Mouse (Mus musculus) limb, embryonic 13.5 days (tissue): Measurements from ENCODE around the gene Myl6. TPM values are rescaled to one million over a fixed set of nuclear protein-coding genes. Genes with fewer than 3 reads are reported as not detected.

Source experiments
- ATAC-seq: fragments of 200-750 bp; cut with Nextera tagmentation; 2 replicates; pipeline ENCODE4 v1.8.0; 2017; ENCODE audit warnings: low read depth, moderate number of reproducible peaks, moderate TSS enrichment; ENCODE audit not compliant: low FRiP score
- H3K27ac ChIP-seq: fragments of 300-500 bp; sonication (generic); 2 replicates; pipeline ENCODE4 v1.5.1; 2015; ENCODE audit warnings: inconsistent platforms, mild to moderate bottlenecking, moderate library complexity
- H3K27me3 ChIP-seq: fragments of 300-500 bp; sonication (generic); 2 replicates; pipeline ENCODE4 v1.6.1; 2015; ENCODE audit warnings: mild to moderate bottlenecking, inconsistent platforms
- H3K36me3 ChIP-seq: fragments of 300-500 bp; sonication (generic); 2 replicates; pipeline ENCODE4 v1.6.1; 2015; ENCODE audit warnings: inconsistent platforms, mild to moderate bottlenecking, moderate library complexity
- H3K4me1 ChIP-seq: fragments of 300-500 bp; sonication (generic); 2 replicates; pipeline ENCODE4 v1.6.1; 2015; ENCODE audit warnings: inconsistent platforms
- H3K4me2 ChIP-seq: fragments of 300-500 bp; sonication (generic); replicated peaks from 2 replicates; pipeline ENCODE4 v1.6.1; 2015; ENCODE audit warnings: inconsistent platforms, mild to moderate bottlenecking, moderate library complexity
- H3K4me3 ChIP-seq: fragments of 300-500 bp; sonication (generic); 2 replicates; pipeline ENCODE4 v1.5.1; 2015; ENCODE audit warnings: moderate library complexity, mild to moderate bottlenecking, inconsistent platforms
- H3K9ac ChIP-seq: fragments of 300-500 bp; sonication (generic); 2 replicates; pipeline ENCODE4 v1.6.1; 2015; ENCODE audit warnings: mild to moderate bottlenecking, inconsistent platforms
- H3K9me3 ChIP-seq: fragments of 300-500 bp; sonication (generic); 2 replicates; pipeline ENCODE4 v1.6.1; 2016; ENCODE audit warnings: inconsistent platforms
- WGBS: fragments of 180-500 bp; shearing (Covaris S2); methylation state at CpG from one replicate; pipeline ENCODE4 v1.1.7; 2015; 5-methylcytosine and 5-hydroxymethylcytosine counted together
- polyA plus RNA-seq: library from polyadenylated mRNA; unstranded; fragments of >200 nt; fragmentation: Nextera tagmentation; extraction: Ambion mirVana; gene quantifications from 2 replicates; pipeline ENCODE4 v1.2.1, GENCODE M21; 2015

Myl6 gene
- polyA plus RNA-seq, 1 experiment from 2014 or later, result 1,077 TPM

DNA sequence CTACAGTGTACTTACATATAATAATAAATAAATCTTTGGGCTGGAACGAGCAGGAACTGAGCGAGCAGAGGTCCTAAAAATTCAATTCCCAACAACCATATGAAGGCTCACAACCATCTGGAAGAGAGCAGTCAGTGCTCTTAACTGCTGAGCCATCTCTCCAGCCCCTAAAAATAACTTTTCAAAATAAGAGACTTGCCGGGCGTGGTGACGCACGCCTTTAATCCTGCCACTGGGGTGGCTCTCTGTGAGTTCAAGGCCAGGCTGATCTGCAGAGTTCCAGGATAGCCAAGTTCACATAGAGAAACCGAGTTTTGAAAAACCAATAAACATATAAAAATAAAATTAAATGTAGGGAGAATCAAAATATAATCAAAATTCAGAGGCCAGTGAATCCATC is 7.6 kb downstream of the Myl6 start:
- no peak overlapping the region for H3K27ac ChIP-seq
- H3K4me3 ChIP-seq, result no peak overlapping the region
- ATAC-seq, result no peak
- no peaks in the 10 kb centered on the region for H3K27me3 ChIP-seq
- H3K36me3 ChIP-seq, result peaks cover 94% of the 10 kb centered on the region
- no peaks in the 10 kb centered on the region for H3K9me3 ChIP-seq
- H3K4me2 ChIP-seq, result no peak overlapping the region
- peaks cover 18% of the 10 kb centered on the region for H3K4me1 ChIP-seq
- WGBS, result 90% methylated on average over 7 of the region's 7 CpGs
- H3K9ac ChIP-seq, result no peak overlapping the region

DNA sequence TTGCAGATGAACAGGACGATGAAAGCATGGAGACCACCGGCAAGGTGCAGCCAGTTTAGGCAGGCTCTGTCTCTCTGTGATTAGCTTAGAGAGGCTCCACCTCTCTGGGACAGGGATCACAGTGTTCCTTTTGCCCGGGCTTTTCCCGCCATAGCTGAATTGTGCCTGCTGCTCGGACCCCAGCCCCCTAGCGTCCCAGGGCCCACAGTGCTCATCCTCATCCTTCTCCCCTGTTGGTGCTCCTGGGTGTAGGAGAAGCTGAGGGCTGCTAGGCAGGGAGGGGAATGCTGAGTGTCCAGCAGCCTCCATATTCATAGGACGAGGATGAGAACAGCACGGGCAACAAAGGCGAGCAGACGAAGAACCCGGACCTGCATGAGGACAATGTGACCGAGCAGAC is 19.6 kb downstream of the Myl6 start:
- Histone ChIP-seq H3K4me2 (no peak overlapping the region), H3K36me3 (peaks cover 93% of the 10 kb centered on the region), H3K27me3 (no peaks in the 10 kb centered on the region), H3K27ac (no peak overlapping the region), H3K9ac (no peak overlapping the region), H3K9me3 (no peaks in the 10 kb centered on the region), H3K4me1 (no peaks in the 10 kb centered on the region), H3K4me3 (no peak overlapping the region)
- 91% methylated on average over 11 of the region's 12 CpGs for WGBS
- ATAC-seq, result no peak

DNA sequence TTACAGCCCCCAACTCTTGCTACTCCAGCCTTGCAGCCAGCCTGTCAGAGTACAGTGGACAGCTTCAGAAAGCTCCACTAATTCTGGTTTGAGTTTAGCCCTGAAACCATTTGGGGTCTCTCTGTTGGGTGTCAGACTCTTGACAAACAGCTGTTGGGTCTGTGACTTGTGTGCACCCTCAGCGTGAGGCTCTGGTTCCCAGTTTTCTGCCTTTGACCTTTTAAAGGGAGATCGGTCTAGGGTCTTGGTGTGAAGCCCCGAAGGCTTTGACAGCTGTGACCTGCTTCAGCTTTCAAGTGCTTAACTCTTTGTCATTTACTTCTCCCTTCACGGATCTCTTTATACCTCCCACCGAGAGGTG is 33.7 kb downstream of the Myl6 start:
- Histone ChIP-seq H3K4me2 (peak overlapping the region; percentile 85), H3K4me3 (peak overlapping the region; percentile 93), H3K27ac (peak overlapping the region; percentile 94; the same call in 1 of the 2 replicates), H3K4me1 (peaks cover 11% of the 10 kb centered on the region), H3K27me3 (no peaks in the 10 kb centered on the region), H3K9ac (peak overlapping the region; percentile 97), H3K36me3 (peaks cover 43% of the 10 kb centered on the region), H3K9me3 (no peaks in the 10 kb centered on the region)
- ATAC-seq, result no peak
- under 1% methylated on average over 5 of the region's 5 CpGs for WGBS

DNA sequence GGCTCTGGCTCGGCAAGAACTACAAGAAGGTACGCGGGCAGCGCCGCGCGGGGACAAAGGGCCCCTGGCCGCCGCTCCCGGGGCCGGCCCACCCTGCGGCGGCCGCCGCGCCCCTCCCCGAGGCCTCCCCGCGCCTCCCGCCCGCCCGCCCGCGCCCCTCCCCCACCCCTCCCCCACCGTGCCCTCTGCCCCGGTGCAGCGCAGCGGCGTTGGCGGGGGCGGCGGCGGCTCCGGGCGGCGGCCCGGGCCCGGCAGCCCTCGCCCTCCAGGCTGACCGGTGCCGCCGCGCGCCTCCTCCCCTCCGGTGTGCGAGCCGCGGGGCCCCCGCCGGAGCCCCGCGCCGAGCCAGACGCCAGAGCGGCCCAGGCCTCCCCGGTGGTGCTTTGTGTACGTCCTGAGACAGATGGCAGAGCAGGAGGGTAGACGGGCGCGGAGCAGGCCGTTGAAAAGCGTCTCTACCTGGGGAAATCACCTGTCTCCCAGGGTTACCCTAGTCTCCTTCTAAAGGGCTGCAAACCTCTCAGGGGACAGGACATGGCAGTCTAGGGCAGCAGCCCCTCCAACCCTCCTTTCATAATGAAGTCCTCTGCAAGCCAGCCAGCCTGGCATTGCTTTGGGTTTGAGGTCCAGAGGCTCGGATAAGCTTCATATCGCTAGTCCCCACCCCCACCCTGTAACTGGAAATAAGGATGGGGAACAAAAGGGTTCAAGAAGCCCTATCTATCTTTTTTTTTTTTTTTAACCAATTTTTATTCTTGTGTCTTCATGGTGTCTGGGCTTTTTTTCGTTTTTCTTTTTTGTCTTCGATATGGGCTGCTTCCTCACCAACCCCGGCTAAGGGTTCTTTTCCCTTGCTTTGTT is 34.3 kb downstream of the Myl6 start:
- peak; percentile 65 for ATAC-seq
- WGBS, result 1% methylated on average over 25 of the region's 67 CpGs

DNA sequence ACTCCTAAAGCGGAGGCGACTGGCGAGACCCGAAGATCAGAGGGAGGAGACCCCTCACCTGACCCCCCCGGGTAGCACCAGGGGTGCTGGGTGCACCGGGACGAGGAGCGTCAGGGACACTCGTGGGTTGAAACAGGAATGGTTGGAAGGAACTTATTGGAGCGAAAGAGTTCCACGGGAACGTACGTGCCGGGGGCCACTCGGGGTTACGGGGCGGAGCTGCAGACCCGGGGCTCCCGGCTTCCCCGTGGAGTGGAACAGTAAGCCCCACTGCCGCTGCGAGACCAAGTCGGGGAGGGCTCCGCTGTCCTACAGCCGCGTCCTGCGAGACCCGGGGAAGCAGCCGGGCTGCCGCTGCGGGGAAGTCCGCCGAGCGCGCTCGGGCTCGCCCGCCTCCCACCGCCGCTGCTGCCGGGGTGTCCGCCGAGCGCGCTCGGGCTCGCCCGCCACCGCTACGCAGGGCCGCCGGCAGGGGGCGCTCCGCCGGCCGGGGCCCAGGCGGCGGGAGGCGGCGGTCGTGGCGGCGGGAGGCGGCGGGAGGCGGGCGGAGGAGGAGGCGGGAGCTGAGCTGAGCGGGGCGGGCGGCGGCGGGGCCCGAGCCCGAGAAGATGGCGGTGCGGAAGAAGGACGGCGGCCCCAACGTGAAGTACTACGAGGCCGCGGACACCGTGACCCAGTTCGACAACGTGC is 35.1 kb downstream of the Myl6 start, which contains the start of gene Smarcc2:
Gene Smarcc2 (plus strand): TSS at position 530 of the 690 bp plus-strand sequence.
- Histone ChIP-seq H3K27ac (peak within 1 kb of the TSS; percentile 94), H3K27me3 (no peaks in the 10 kb centered on the region), H3K9ac (peak within 1 kb of the TSS; percentile 97), H3K36me3 (peaks cover 29% of the 10 kb centered on the region), H3K9me3 (no peaks in the 10 kb centered on the region), H3K4me1 (peaks cover 11% of the 10 kb centered on the region), H3K4me2 (peak within 1 kb of the TSS; percentile 85), H3K4me3 (peak within 1 kb of the TSS; percentile 93)
- peak; percentile 81 for ATAC-seq
- under 1% methylated on average over 75 of the region's 86 CpGs for WGBS

More for the DNA sequence above, 34.3 kb downstream of the Myl6 start:
- H3K9ac ChIP-seq, result peak overlapping the region; percentile 97
- peak overlapping the region; percentile 94 for H3K27ac ChIP-seq
- peaks cover 37% of the 10 kb centered on the region for H3K36me3 ChIP-seq
- no peaks in the 10 kb centered on the region for H3K9me3 ChIP-seq
- peak overlapping the region; percentile 85 for H3K4me2 ChIP-seq
- H3K4me1 ChIP-seq, result peaks cover 11% of the 10 kb centered on the region
- H3K27me3 ChIP-seq, result no peaks in the 10 kb centered on the region
- H3K4me3 ChIP-seq, result peak overlapping the region; percentile 93

DNA sequence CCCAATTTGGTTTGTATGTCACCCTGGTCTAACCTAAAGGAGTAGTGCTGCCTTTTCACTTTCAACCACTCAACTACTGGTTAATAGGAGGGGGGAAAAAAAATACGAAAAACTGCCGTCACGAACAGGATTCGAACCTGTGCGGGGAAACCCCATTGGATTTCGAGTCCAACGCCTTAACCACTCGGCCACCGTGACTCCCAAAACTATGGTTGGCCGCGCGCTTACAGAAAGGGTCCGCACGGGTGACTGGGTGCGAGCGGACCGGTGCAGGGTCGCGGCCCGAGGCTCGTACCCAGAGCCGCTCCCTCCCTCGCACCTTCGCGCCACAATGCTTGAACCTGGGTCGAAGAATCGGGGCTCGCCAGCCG is 35.6 kb downstream of the Myl6 start:
- H3K4me2 ChIP-seq, result peak overlapping the region; percentile 85
- no peaks in the 10 kb centered on the region for H3K27me3 ChIP-seq
- H3K36me3 ChIP-seq, result peaks cover 24% of the 10 kb centered on the region
- H3K4me1 ChIP-seq, result peaks cover 11% of the 10 kb centered on the region
- H3K9ac ChIP-seq, result peak overlapping the region; percentile 97
- WGBS, result under 1% methylated on average over 29 of the region's 29 CpGs
- H3K27ac ChIP-seq, result peak overlapping the region; percentile 94
- peak; percentile 55 for ATAC-seq
- no peaks in the 10 kb centered on the region for H3K9me3 ChIP-seq
- peak overlapping the region; percentile 93 for H3K4me3 ChIP-seq

DNA sequence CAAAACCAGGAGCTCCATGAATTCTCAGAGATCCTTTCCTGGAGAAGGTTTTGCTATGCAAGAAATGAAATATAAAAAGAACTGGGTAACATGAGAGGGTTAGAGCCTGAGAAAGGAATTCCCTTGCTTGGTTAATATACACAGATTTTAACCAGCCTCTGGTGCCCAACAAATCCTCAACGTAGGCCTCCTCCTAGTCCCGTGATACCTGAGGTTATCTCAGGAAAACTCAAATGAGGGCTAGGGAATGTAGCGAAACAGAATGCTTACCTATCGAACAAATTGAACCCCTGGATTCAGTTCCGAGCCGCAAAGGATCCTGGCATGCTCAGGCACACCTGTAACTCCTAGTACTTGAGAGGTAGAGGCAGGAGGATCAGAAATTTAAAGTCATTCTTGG is 36.3 kb downstream of the Myl6 start:
- H3K27ac ChIP-seq, result no peak overlapping the region
- H3K4me1 ChIP-seq, result peaks cover 11% of the 10 kb centered on the region
- H3K27me3 ChIP-seq, result no peaks in the 10 kb centered on the region
- ATAC-seq, result no peak
- peaks cover 17% of the 10 kb centered on the region for H3K36me3 ChIP-seq
- H3K4me2 ChIP-seq, result peak overlapping the region; percentile 85
- no peaks in the 10 kb centered on the region for H3K9me3 ChIP-seq
- no peak overlapping the region for H3K9ac ChIP-seq
- peak overlapping the region; percentile 93; the same call in 1 of the 2 replicates for H3K4me3 ChIP-seq
- WGBS, result 76% methylated on average over 6 of the region's 6 CpGs

DNA sequence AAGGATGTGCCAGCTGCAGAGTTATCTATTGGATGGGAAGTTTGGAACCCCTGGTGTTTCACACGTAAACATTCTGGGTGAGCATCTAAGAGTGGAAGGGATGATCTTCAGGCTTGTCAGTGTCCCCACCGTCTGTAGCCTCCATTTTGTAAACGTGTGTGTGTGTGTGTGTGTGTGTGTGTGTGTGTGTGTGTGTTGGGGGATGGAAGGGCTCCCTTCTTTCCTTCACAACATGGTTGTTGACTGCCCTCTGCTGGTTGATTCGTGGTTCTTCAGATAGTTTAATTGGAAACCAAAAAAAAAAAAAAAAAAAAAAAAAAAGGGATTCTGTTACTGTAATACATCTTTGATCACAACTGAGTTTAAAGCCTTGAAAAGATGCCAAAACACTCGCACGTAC is 38.7 kb downstream of the Myl6 start:
- H3K9ac ChIP-seq, result no peak overlapping the region
- H3K27me3 ChIP-seq, result no peaks in the 10 kb centered on the region
- H3K4me2 ChIP-seq, result peak overlapping the region; percentile 43
- H3K9me3 ChIP-seq, result no peaks in the 10 kb centered on the region
- H3K36me3 ChIP-seq, result no peaks in the 10 kb centered on the region
- no peak overlapping the region for H3K27ac ChIP-seq
- peaks cover 2% of the 10 kb centered on the region for H3K4me1 ChIP-seq
- 4% methylated on average over 6 of the region's 6 CpGs for WGBS
- ATAC-seq, result no peak
- peak overlapping the region; percentile 16; the same call in 1 of the 2 replicates for H3K4me3 ChIP-seq

DNA sequence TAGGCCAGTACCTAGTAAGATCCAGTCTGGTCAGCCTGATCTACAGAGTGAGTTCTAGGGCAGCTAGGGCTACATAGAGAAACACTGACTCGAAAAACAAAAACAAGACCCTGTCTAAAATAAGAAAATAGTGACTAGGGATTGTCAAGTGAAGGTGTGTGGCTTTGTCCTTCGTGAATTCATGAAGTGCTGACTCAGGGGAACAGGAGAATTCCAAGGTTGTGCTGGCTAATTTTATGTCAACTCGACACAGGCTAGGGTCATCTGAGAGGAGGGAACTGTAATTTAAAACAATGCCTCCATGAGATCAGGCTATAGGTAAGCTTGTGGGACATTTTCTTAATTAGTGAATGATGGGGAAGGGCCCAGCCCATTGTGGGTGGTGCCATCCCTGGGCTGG is 39.5 kb downstream of the Myl6 start:
- Histone ChIP-seq H3K9me3 (no peaks in the 10 kb centered on the region), H3K27ac (no peak overlapping the region), H3K9ac (no peak overlapping the region), H3K27me3 (no peaks in the 10 kb centered on the region), H3K36me3 (no peaks in the 10 kb centered on the region), H3K4me1 (no peaks in the 10 kb centered on the region), H3K4me3 (no peak overlapping the region), H3K4me2 (no peak overlapping the region)
- WGBS, result 76% methylated on average over 3 of the region's 3 CpGs
- no peak for ATAC-seq

DNA sequence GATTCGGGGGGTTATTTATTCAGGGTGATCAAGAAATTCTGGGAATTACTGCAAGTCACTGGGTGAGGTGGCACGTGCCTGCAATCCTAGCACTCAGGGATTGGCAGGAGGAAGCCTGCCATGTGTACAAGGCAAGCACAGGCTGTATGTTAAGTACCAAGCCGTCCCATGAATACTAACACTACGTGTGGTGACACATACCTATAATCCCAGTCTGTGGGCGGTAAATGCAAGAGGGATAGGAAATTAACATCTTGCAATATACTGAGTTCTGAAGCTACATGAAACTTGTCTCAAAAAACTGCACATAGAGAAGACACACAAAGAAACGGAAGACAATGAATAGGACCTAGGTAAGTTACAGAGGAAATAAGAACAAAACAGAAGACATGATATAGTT is 42.9 kb downstream of the Myl6 start:
- H3K27me3 ChIP-seq, result no peaks in the 10 kb centered on the region
- H3K4me3 ChIP-seq, result no peak overlapping the region
- no peak overlapping the region for H3K4me2 ChIP-seq
- 83% methylated on average over 6 of the region's 6 CpGs for WGBS
- no peak for ATAC-seq
- H3K27ac ChIP-seq, result no peak overlapping the region
- no peaks in the 10 kb centered on the region for H3K36me3 ChIP-seq
- no peaks in the 10 kb centered on the region for H3K4me1 ChIP-seq
- H3K9ac ChIP-seq, result no peak overlapping the region
- no peaks in the 10 kb centered on the region for H3K9me3 ChIP-seq

DNA sequence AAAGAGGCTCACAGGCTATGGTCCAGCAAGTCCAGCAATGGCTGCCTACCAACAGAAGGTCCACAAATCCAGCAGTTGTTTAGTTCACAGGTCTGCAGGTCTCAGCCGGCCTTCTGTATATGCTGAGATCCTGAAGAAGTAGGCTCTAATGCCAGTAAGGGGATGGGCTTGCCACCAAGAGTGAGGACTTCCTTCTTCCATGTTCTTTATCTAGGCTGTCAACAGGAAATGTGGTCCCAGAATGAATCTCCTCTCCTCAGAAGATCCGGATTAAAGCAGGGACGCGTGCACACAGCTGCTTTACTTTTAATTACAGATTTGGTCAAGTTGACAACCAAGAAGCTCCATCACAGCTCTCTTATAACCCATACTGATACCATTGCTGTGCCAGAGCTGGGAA is 48.5 kb downstream of the Myl6 start:
- Histone ChIP-seq H3K4me2 (no peak overlapping the region), H3K27me3 (no peaks in the 10 kb centered on the region), H3K9me3 (no peaks in the 10 kb centered on the region), H3K4me3 (no peak overlapping the region), H3K9ac (no peak overlapping the region), H3K4me1 (no peaks in the 10 kb centered on the region), H3K27ac (no peak overlapping the region), H3K36me3 (peaks cover 20% of the 10 kb centered on the region)
- 93% methylated on average over 4 of the region's 4 CpGs for WGBS
- no peak for ATAC-seq

DNA sequence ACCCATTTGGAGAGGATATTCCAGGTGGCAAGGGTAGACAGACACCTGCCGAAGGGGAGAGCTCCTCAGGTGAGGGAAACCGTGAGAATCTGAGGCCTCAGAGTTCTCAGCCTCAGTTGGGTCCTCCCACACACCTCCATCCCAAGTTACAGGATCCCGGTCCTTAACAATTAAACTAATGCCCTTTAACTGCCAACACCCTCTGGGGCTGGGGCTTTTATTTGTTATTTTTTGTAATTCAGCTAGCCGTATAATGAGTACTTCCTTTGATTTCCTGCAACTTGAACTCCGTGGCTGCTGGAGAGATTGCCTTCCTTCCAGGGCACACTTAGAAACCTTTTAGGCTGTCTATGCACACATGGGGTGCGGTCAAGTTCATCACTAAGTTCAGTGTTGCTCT is 49.6 kb downstream of the Myl6 start:
- 57% methylated on average over 6 of the region's 6 CpGs for WGBS
- no peak for ATAC-seq
- Histone ChIP-seq H3K27ac (no peak overlapping the region), H3K27me3 (no peaks in the 10 kb centered on the region), H3K4me2 (no peak overlapping the region), H3K4me1 (no peaks in the 10 kb centered on the region), H3K9ac (no peak overlapping the region), H3K36me3 (peaks cover 31% of the 10 kb centered on the region), H3K9me3 (no peaks in the 10 kb centered on the region), H3K4me3 (no peak overlapping the region)
